9 mouse cellular contexts compared by ENCODE assay signal in genomic region chr19:8725081-8725613, GRCm38 (mm10). TPM values are rescaled to one million over a fixed set of nuclear protein-coding genes. Genes with fewer than 3 reads are reported as not detected.
DNase-seq lines count a peak whose midpoint lies in the region; ATAC-seq and TF ChIP-seq lines count a peak whose summit lies in the region.
"Had no signal": no experiment of that assay in that cellular context is flagged by ENCODE, and none has a peak within 500 bp of the region (broad histone marks: within the 10 kb centered on the region; RNA-seq: fewer than 3 reads in every experiment).

No protein-coding gene starts in this region.

- H3K36me3 ChIP-seq in C2C12 (ENCODE audit: control insufficient read depth, insufficient read depth) (peaks cover 33% of the 10 kb centered on the region), E14TG2a.4 (ENCODE audit: insufficient read depth, low read length) (peaks cover 41% of the 10 kb centered on the region)
- H3K36me3 ChIP-seq in hindbrain, embryonic 10.5 days = peaks cover 32% of the 10 kb centered on the region
- H3K36me3 ChIP-seq in liver, embryonic 16.5 days (ENCODE audit: control insufficient read depth, insufficient read depth) = peaks cover 30% of the 10 kb centered on the region

- H3K79me3 ChIP-seq in C2C12 (ENCODE audit: low read depth) = peaks cover 51% of the 10 kb centered on the region

- no peak for DNase-seq in hindbrain, embryonic 10.5 days (ENCODE audit: low spot score)
- no peak for DNase-seq in ovary, postnatal 14 days (ENCODE audit: low spot score)
- no peak for DNase-seq in left cerebral cortex, adult 11 months (ENCODE audit: low spot score)
- DNase-seq in urinary bladder, adult 18-20 months (ENCODE audit: low spot score in 2 of 2) = no peak
- DNase-seq: thymus, postnatal 14 days had no signal

- no peak overlapping the region for H3K27ac ChIP-seq in hindbrain, embryonic 10.5 days
- H3K27ac ChIP-seq in liver, embryonic 16.5 days (ENCODE audit: low read length) = peak overlapping the region; percentile 100

- H3K9me3 ChIP-seq in E14TG2a.4 (ENCODE audit: low read length) = no peaks in the 10 kb centered on the region
- no peaks in the 10 kb centered on the region for H3K9me3 ChIP-seq in hindbrain, embryonic 10.5 days
- H3K9me3 ChIP-seq in liver, embryonic 16.5 days (replicated peaks; ENCODE audit: control insufficient read depth, low read length) = no peaks in the 10 kb centered on the region

- peaks cover 32% of the 10 kb centered on the region for H3K4me1 ChIP-seq in E14TG2a.4 (replicated peaks; ENCODE audit: low read depth, low read length)
- peaks cover 26% of the 10 kb centered on the region for H3K4me1 ChIP-seq in hindbrain, embryonic 10.5 days (replicated peaks)
- H3K4me1 ChIP-seq in liver, embryonic 16.5 days (ENCODE audit: control insufficient read depth, low read depth, low read length) = peaks cover 30% of the 10 kb centered on the region

- ATAC-seq in liver, embryonic 16.5 days (ENCODE audit: low read depth) = no peak

- H3K4me3 ChIP-seq in C2C12 (ENCODE audit: insufficient read depth, poor library complexity, severe bottlenecking) (peak overlapping the region; percentile 93), E14TG2a.4 (replicated peaks; ENCODE audit: low read length) (peak overlapping the region; percentile 93)
- peak overlapping the region; percentile 72 for H3K4me3 ChIP-seq in hindbrain, embryonic 10.5 days
- H3K4me3 ChIP-seq in liver, embryonic 16.5 days (ENCODE audit: low read depth, low read length) = peak overlapping the region; percentile 70

- peak overlapping the region; percentile 94 for H3ac ChIP-seq in C2C12 (ENCODE audit: control insufficient read depth, insufficient read length, low read depth)

- no peaks in the 10 kb centered on the region for H3K27me3 ChIP-seq in C2C12 (ENCODE audit: control insufficient read depth, insufficient read depth, insufficient read length)
- no peaks in the 10 kb centered on the region for H3K27me3 ChIP-seq in E14TG2a.4 (ENCODE audit: insufficient read depth, low read length)
- no peaks in the 10 kb centered on the region for H3K27me3 ChIP-seq in hindbrain, embryonic 10.5 days (ENCODE audit: insufficient read depth, poor library complexity, severe bottlenecking)
- H3K27me3 ChIP-seq in liver, embryonic 16.5 days (ENCODE audit: control insufficient read depth, insufficient read depth, low read depth, low read length) = no peaks in the 10 kb centered on the region

- peak overlapping the region; percentile 72 for H3K9ac ChIP-seq in liver, embryonic 16.5 days (ENCODE audit: low read depth, low read length)

- peaks cover 64% of the 10 kb centered on the region for H3K79me2 ChIP-seq in C2C12 (ENCODE audit: control insufficient read depth, insufficient read depth)

- TF ChIP-seq CTCF in C2C12 (IDR thresholded peaks at IDR 0.05; ENCODE audit: control insufficient read depth, insufficient read depth, insufficient read length) = no peak
- TF ChIP-seq CTCF in E14TG2a.4 (conservative IDR thresholded peaks at IDR 0.05; ENCODE audit: low read length) = no peak

- 61% methylated on average over 4 of the region's 4 CpGs for WGBS in hindbrain, embryonic 10.5 days
- 29% methylated on average over 4 of the region's 4 CpGs for WGBS in liver, embryonic 16.5 days (ENCODE audit: insufficient replicate concordance)

- H3K4me2 ChIP-seq in liver, embryonic 16.5 days (ENCODE audit: low read depth, low read length) = peak overlapping the region; percentile 86

TF ChIP-seq in C2C12, 6 proteins besides CTCF, POLR2A, EP300 and RAD21:
- TF ChIP-seq MAX (IDR thresholded peaks at IDR 0.05) (no peak), MYOG (IDR thresholded peaks at IDR 0.05; ENCODE audit: control insufficient read depth, extremely low read depth, insufficient read length) (no peak), CEBPB (IDR thresholded peaks at IDR 0.05; ENCODE audit: low read depth) (no peak), FOSL1 (IDR thresholded peaks at IDR 0.05; ENCODE audit: insufficient read depth, low read length, poor library complexity, severe bottlenecking) (no peak)

RNA-seq across cellular contexts. Expression of gene Slc3a2, which starts 2.0 kb away (rescaled TPM):
- 207 TPM for polyA plus RNA-seq in C2C12 (2012; fragmentation: generic; extraction: Trizol)
- polyA plus RNA-seq in hindbrain, embryonic 10.5 days (2016; fragmentation: Nextera tagmentation; extraction: Ambion mirVana) = 128 and 146 TPM in 2 replicates
- 133 and 137 TPM in 2 replicates for polyA plus RNA-seq in liver, embryonic 16.5 days (2015; fragmentation: Nextera tagmentation; extraction: Ambion mirVana)

RNA-seq across cellular contexts. Expression of gene Wdr74, which starts 10.5 kb away (rescaled TPM):
- 116 TPM for polyA plus RNA-seq in C2C12 (2012; fragmentation: generic; extraction: Trizol)
- polyA plus RNA-seq in hindbrain, embryonic 10.5 days (2016; fragmentation: Nextera tagmentation; extraction: Ambion mirVana) = 112 and 115 TPM in 2 replicates
- polyA plus RNA-seq in liver, embryonic 16.5 days (2015; fragmentation: Nextera tagmentation; extraction: Ambion mirVana) = 40.0 and 48.3 TPM in 2 replicates

RNA-seq across cellular contexts. Expression of gene 1700092M07Rik, which starts 15.4 kb away (rescaled TPM):
- 1.7 TPM for polyA plus RNA-seq in C2C12 (2012; fragmentation: generic; extraction: Trizol)
- 2.8 and 2.9 TPM in 2 replicates for polyA plus RNA-seq in hindbrain, embryonic 10.5 days (2016; fragmentation: Nextera tagmentation; extraction: Ambion mirVana)
- polyA plus RNA-seq in liver, embryonic 16.5 days (2015; fragmentation: Nextera tagmentation; extraction: Ambion mirVana) = 0.45 and 0.63 TPM in 2 replicates
- polyA plus RNA-seq: large intestine, adult 2 months had no signal

RNA-seq across cellular contexts. Expression of gene Stx5a, which starts 16.1 kb away (rescaled TPM):
- polyA plus RNA-seq in C2C12 (2012; fragmentation: generic; extraction: Trizol) = 32.9 TPM
- polyA plus RNA-seq in hindbrain, embryonic 10.5 days (2016; fragmentation: Nextera tagmentation; extraction: Ambion mirVana) = 95.6 and 106 TPM in 2 replicates
- 57.8 and 59.8 TPM in 2 replicates for polyA plus RNA-seq in liver, embryonic 16.5 days (2015; fragmentation: Nextera tagmentation; extraction: Ambion mirVana)

RNA-seq across cellular contexts. Expression of gene Nxf1, which starts 31.7 kb away (rescaled TPM):
- 78.5 TPM for polyA plus RNA-seq in C2C12 (2012; fragmentation: generic; extraction: Trizol)
- 233 and 249 TPM in 2 replicates for polyA plus RNA-seq in hindbrain, embryonic 10.5 days (2016; fragmentation: Nextera tagmentation; extraction: Ambion mirVana)
- polyA plus RNA-seq in liver, embryonic 16.5 days (2015; fragmentation: Nextera tagmentation; extraction: Ambion mirVana) = 77.8 and 87.7 TPM in 2 replicates
